Comparison of ENCODE assay signal across 9 mouse cellular contexts in the genomic region with DNA sequence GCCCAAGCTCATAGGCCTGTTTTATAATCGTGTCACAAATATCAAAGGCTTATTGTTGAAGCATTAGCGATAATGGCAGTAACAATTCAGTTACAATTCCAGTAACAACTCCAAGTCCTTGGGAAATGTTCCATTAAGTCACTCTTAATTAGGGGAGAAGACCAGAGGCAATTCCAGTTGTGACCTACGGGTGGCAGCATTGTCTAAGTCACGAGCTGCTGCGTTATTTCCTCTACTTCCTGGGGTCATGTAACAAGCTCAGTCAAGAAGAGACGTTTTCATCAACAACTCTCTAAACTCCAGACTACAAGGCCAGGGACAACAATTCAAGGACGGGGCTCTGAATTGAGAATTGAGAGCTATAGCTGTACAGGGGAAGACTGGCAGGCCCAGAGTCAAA. TPM values are rescaled to one million over a fixed set of nuclear protein-coding genes. Genes with fewer than 3 reads are reported as not detected.
A peak's percentile ranks its signal among the peaks of the same experiment; 100 is the strongest.
DNase-seq lines count a peak whose midpoint lies in the region; ATAC-seq lines count a peak whose summit lies in the region.
"Had no signal": no experiment of that assay in that cellular context is flagged by ENCODE, and none has a peak within 500 bp of the region (broad histone marks: within the 10 kb centered on the region; RNA-seq: fewer than 3 reads in every experiment).

No protein-coding gene starts in this region.

- no peaks in the 10 kb centered on the region for H3K36me3 ChIP-seq in kidney, embryonic 15.5 days
- H3K36me3 ChIP-seq in forebrain, embryonic 11.5 days (ENCODE audit: control insufficient read depth, insufficient read depth, low read length), result no peaks in the 10 kb centered on the region
- no peaks in the 10 kb centered on the region for H3K36me3 ChIP-seq in midbrain, embryonic 14.5 days (ENCODE audit: control insufficient read depth, insufficient read depth, low read length)
- H3K36me3 ChIP-seq: neural tube, embryonic 12.5 days had no signal

- ATAC-seq in kidney, embryonic 15.5 days (replicated peaks; ENCODE audit: low FRiP score), result no peak
- ATAC-seq in forebrain, embryonic 11.5 days (replicated peaks; ENCODE audit: low FRiP score), result no peak
- ATAC-seq in midbrain, embryonic 14.5 days (ENCODE audit: low FRiP score, low TSS enrichment), result no peak

- WGBS in kidney, embryonic 15.5 days, result 2% methylated on average over 7 of the region's 7 CpGs
- WGBS in forebrain, embryonic 11.5 days, result 4% methylated on average over 7 of the region's 7 CpGs
- WGBS in midbrain, embryonic 14.5 days, result 3% methylated on average over 7 of the region's 7 CpGs

- no peaks in the 10 kb centered on the region for H3K9me3 ChIP-seq in kidney, embryonic 15.5 days (replicated peaks)
- H3K9me3 ChIP-seq in forebrain, embryonic 11.5 days (ENCODE audit: control insufficient read depth, low read length), result no peaks in the 10 kb centered on the region
- H3K9me3 ChIP-seq in midbrain, embryonic 14.5 days (ENCODE audit: control insufficient read depth, low read length), result no peaks in the 10 kb centered on the region
- H3K9me3 ChIP-seq: neural tube, embryonic 12.5 days had no signal

- H3K4me1 ChIP-seq in kidney, embryonic 15.5 days, result no peaks in the 10 kb centered on the region
- H3K4me1 ChIP-seq in forebrain, embryonic 11.5 days (replicated peaks; ENCODE audit: control insufficient read depth, insufficient read depth, low read length), result no peaks in the 10 kb centered on the region
- H3K4me1 ChIP-seq in midbrain, embryonic 14.5 days (ENCODE audit: control insufficient read depth, insufficient read depth, low read length), result no peaks in the 10 kb centered on the region
- H3K4me1 ChIP-seq: neural tube, embryonic 12.5 days had no signal

- H3K9ac ChIP-seq in kidney, embryonic 15.5 days, result no peak overlapping the region
- no peak overlapping the region for H3K9ac ChIP-seq in forebrain, embryonic 11.5 days (ENCODE audit: low read length)
- H3K9ac ChIP-seq in midbrain, embryonic 14.5 days (replicated peaks; ENCODE audit: low read length), result no peak overlapping the region
- H3K9ac ChIP-seq: neural tube, embryonic 12.5 days had no signal

- H3K27ac ChIP-seq in kidney, embryonic 15.5 days, result no peak overlapping the region
- H3K27ac ChIP-seq in forebrain, embryonic 11.5 days (ENCODE audit: low read depth, low read length), result no peak overlapping the region
- H3K27ac ChIP-seq in midbrain, embryonic 14.5 days (replicated peaks; ENCODE audit: low read depth, low read length), result no peak overlapping the region
- H3K27ac ChIP-seq: neural tube, embryonic 12.5 days had no signal

- H3K4me2 ChIP-seq in kidney, embryonic 15.5 days, result no peak overlapping the region
- no peak overlapping the region for H3K4me2 ChIP-seq in forebrain, embryonic 11.5 days (ENCODE audit: low read depth, low read length, severe bottlenecking)
- no peak overlapping the region for H3K4me2 ChIP-seq in midbrain, embryonic 14.5 days (ENCODE audit: low read length)
- H3K4me2 ChIP-seq: neural tube, embryonic 12.5 days had no signal

- DNase-seq in kidney, adult 18-20 months, result peak; percentile 81
- DNase-seq in c-Kit-positive CD71-negative TER-119-negative erythroid progenitor cells, embryonic 14.5 days (ENCODE audit: low read depth), result peak; percentile 63
- peak; percentile 84 for DNase-seq in forebrain, embryonic 11.5 days (ENCODE audit: low spot score)
- DNase-seq in heart, postnatal 36 days, result peak; percentile 78 to 83
- peak; percentile 61 to 78 for DNase-seq in left cerebral cortex, adult 18-20 months (ENCODE audit: low spot score in 2 of 2)
- peak; percentile 89 for DNase-seq in midbrain, embryonic 14.5 days
- DNase-seq in spleen, postnatal 10 days (ENCODE audit: low spot score in 2 of 2), result peak; percentile 49 to 76

- peaks cover 15% of the 10 kb centered on the region for H3K27me3 ChIP-seq in kidney, embryonic 15.5 days
- H3K27me3 ChIP-seq in forebrain, embryonic 11.5 days (ENCODE audit: control insufficient read depth, insufficient read depth, low read length), result no peaks in the 10 kb centered on the region
- H3K27me3 ChIP-seq in midbrain, embryonic 14.5 days (ENCODE audit: control insufficient read depth, insufficient read depth, low read length), result no peaks in the 10 kb centered on the region
- H3K27me3 ChIP-seq: neural tube, embryonic 12.5 days had no signal

- no peak overlapping the region for H3K4me3 ChIP-seq in kidney, embryonic 15.5 days (replicated peaks)
- no peak overlapping the region for H3K4me3 ChIP-seq in forebrain, embryonic 11.5 days (ENCODE audit: low read depth, low read length)
- no peak overlapping the region for H3K4me3 ChIP-seq in midbrain, embryonic 14.5 days (replicated peaks; ENCODE audit: low read depth, low read length)
- H3K4me3 ChIP-seq: neural tube, embryonic 12.5 days had no signal

- intact Hi-C loops in heart, postnatal 36 days (cut with DNase I), result loop anchor here (1.0 to 10.0 kb wide), 4 partner anchors 222 to 480 kb away; no protein-coding TSS in a partner anchor

RNA-seq across cellular contexts. Expression of a gene that starts 21.2 kb away (rescaled TPM):
- polyA plus RNA-seq in kidney, embryonic 15.5 days (2015; fragmentation: Nextera tagmentation; extraction: Ambion mirVana), result 45.8 and 47.9 TPM in 2 replicates
- 51.8 and 54.0 TPM in 2 replicates for polyA plus RNA-seq in forebrain, embryonic 11.5 days (2014; fragmentation: Nextera tagmentation; extraction: Ambion mirVana)
- total RNA-seq in heart, postnatal 36 days (2021), result 100 to 1,000 TPM; 324 to 329 TPM
- total RNA-seq in left cerebral cortex, adult 18-20 months (2021), result 100 to 1,000 TPM; 109 to 113 TPM
- 124 and 177 TPM in 2 replicates for polyA plus RNA-seq in midbrain, embryonic 14.5 days (2014; fragmentation: Nextera tagmentation; extraction: Ambion mirVana)

RNA-seq across cellular contexts. Expression of a gene that starts 51.7 kb away (rescaled TPM):
- polyA plus RNA-seq in kidney, embryonic 15.5 days (2015; fragmentation: Nextera tagmentation; extraction: Ambion mirVana), result not detected in 2 replicates
- polyA plus RNA-seq in forebrain, embryonic 11.5 days (2014; fragmentation: Nextera tagmentation; extraction: Ambion mirVana), result not detected in 2 replicates
- total RNA-seq in heart, postnatal 36 days (2021), result 1 to 10 TPM; 1.2 to 1.4 TPM
- not detected for total RNA-seq in left cerebral cortex, adult 18-20 months (2021)
- polyA plus RNA-seq in midbrain, embryonic 14.5 days (2014; fragmentation: Nextera tagmentation; extraction: Ambion mirVana), result not detected in 2 replicates
- polyA plus RNA-seq: neural tube, embryonic 12.5 days had no signal
